Mouse (Mus musculus): ENCODE data around the gene Psen1.

GRCm38 (mm10) chr12:83767833-83768232 lies 79.9 kb downstream of the Psen1 start:
- TF ChIP-seq E2F4 (IDR thresholded peaks at IDR 0.05; ENCODE audit: insufficient replicate concordance, low read depth, low read length) (no peak), EP300 (IDR thresholded peaks at IDR 0.05; ENCODE audit: low read length) (no peak), NELFE (IDR thresholded peaks at IDR 0.05; ENCODE audit: low read depth, low read length) (no peak), POLR2AphosphoS2 (IDR thresholded peaks at IDR 0.05; ENCODE audit: low read depth, low read length) (no peak), CTCF (conservative IDR thresholded peaks at IDR 0.05 in 1 of 2, IDR thresholded peaks at IDR 0.05 in 1 of 2; ENCODE audit: low read depth in 2 of 2, low read length in 2 of 2) (no peak), ELF1 (IDR thresholded peaks at IDR 0.05; ENCODE audit: low read depth, low read length) (no peak), RAD21 (IDR thresholded peaks at IDR 0.05; ENCODE audit: low read depth, low read length) (no peak), GABPA (IDR thresholded peaks at IDR 0.05; ENCODE audit: insufficient replicate concordance, low read depth, low read length) (no peak), KAT2A (IDR thresholded peaks at IDR 0.05; ENCODE audit: insufficient replicate concordance, low read length) (no peak), CHD1 (IDR thresholded peaks at IDR 0.05; ENCODE audit: low read depth, low read length) (no peak), POLR2A (IDR thresholded peaks at IDR 0.05; ENCODE audit: low read depth, low read length) (no peak), MXI1 (IDR thresholded peaks at IDR 0.05; ENCODE audit: low read depth, low read length) (no peak), MYC (IDR thresholded peaks at IDR 0.05; ENCODE audit: low read depth, low read length) (no peak)

All from CH12.LX (cell line).